Mouse (Mus musculus) layer of hippocampus, postnatal 14 days (tissue): ENCODE measurements around the gene Cib4. TPM values are rescaled to one million over a fixed set of nuclear protein-coding genes. Genes with fewer than 3 reads are reported as not detected.

Experiments used
- DNase-seq, 2 experiments: peaks; one replicate each; pipeline ENCODE4 v3.0.0; 2021 to 2022; ENCODE audit warnings: low spot score in 2 of 2, mixed read lengths in 1 of 2
- long read RNA-seq, 2 experiments: library from polyadenylated mRNA; stranded (forward); transcript quantifications; one replicate each; pipeline ENCODE4 v2.0.0; 2021
- total RNA-seq, 2 experiments: library from RNA; stranded (reverse); gene quantifications; 2 replicates each; pipeline ENCODE4 v1.2.3; 2021

The Cib4 gene
- total RNA-seq, result not detected
- long read RNA-seq, experiment 1, result 0 reads
- long read RNA-seq, experiment 2, result 0 reads

DNA sequence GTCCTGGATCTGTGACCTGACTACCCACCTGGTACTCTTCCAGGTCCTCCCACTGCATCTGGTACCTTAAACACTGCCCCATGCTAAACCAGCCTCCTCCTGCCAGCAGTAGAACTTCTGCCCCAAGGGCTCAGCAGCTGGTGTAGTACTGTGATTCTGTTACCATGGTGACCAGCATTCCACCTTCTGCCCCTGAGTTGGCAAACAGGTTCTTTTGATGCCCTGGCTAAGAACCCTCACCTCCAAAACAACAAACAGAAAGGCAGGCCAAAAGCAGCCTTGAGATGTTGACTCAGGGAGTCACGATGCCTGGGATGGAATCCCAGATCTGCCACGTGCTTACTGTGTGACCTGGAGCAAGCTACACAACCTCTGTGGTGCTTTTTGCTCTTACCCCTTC, at the start of gene Cib4:
Gene Cib4, minus strand, starts transcription at position 139 of the 400 bp plus-strand sequence.
- DNase-seq, result no peak

DNA sequence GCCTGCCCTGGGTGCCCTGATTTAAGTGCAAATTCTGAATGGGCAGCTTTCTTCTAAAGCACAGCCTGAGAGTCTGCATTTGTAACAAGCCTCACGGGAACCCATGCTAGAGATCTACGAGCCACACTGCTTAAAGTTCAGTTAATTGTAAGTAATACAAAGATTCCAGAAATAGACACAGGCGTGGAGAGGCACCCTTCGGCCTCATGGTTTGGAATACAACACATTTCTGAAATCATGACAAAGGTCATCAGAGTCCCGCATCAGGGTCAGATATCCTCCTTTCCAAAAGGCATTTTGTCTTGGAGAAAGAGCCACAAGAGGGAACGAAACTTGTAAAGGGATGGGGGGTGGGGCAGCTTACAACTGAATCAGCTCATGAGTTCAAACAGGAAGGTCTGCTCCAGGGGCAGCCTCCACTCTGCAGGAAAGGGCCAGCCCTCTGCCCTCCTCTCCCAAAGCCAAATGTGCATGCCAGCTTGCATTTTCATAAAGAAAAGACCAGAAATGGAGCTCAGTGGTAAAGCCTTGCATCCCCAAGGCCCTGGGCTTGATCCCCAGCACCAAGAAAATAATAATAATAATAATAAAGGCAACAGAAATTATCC, 49.4 kb upstream of the Cib4 start:
- DNase-seq, result no peak

DNA sequence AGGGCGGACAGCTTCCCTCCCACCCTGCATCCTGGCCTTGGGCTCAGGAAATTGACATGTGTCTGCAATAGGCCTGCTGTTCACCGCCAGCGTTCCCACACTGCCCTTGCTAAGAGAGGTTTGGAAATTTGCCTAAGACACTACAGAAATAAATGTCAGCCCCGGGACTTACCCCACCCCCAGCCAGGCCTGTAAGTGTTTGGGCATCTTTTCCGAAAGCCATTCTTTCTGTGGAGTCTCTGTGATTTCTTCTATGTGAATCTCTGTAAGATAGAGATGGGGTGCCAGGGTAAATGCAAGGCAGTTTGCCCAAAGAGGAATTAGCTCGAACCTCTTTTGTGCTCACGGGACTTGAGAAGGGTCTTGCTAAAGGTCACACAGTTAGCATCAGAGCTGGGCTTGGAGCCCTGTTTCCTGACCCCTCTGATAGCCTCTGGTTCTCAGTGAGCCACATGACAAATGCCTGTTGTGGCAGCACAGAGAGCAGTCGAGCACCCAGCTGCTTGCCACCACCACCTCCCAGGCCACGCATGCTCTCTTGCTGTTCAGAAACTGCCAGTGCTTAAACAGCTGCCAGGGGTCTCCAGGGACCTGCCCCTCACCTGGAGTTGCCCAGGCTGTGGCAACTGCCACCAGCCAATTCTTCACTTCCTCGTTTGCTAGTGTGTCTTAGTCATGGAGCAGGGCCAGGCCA, 48.3 kb upstream of the Cib4 start:
- DNase-seq, result no peak

DNA sequence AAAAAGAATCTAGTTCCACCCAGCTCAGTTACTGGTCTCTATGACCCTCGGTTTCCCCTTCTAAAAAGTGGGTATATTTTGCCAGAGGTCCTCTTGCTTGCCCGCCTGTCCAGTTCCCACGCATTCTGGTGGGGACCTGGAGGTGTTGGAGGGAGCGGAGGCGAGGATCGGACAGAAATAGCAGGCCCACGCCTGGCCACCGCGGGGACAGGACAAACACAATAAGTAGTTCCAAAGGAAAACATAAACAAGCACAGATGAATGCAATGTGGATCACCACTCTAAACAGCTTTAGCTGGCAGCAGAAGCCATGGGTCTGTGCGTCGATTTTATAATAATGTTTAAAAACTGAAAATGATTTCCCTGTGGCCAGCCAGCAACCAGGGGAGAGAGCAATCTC, 47.7 kb upstream of the Cib4 start:
- DNase-seq, result no peak

DNA sequence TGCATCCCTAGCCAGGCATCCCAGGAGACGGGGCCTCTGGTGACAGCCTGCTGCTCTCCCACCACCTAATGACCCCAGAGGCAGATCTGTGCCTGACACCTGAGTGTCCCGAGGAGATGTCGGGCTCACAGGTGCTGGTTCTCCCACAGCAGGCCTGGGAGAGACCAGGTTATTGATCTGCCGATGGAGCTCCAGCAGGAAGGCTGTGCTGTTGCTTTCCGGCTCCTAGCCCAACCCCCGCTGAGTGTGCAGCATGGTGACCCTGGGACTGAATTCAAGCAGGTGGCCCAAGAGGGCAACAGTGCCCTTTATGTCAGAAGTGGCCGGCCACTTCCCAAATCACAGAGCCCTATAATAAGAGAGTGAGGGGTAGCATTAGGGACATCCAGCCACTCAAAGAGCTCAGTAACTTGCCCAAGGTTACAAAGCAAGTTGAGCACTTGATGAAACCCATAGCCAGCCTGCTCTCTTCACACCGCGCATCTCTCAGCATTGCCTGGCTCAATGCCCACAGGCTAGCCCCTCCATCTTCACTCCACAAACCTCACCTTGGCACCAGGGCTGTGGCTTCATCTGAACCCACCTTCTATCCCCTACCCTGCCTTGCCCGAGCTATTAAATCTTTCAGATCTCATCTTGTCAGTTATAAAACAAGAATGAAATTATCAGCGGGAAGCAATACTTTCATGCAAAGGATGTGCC, 46.8 kb upstream of the Cib4 start:
- DNase-seq, result no peak

DNA sequence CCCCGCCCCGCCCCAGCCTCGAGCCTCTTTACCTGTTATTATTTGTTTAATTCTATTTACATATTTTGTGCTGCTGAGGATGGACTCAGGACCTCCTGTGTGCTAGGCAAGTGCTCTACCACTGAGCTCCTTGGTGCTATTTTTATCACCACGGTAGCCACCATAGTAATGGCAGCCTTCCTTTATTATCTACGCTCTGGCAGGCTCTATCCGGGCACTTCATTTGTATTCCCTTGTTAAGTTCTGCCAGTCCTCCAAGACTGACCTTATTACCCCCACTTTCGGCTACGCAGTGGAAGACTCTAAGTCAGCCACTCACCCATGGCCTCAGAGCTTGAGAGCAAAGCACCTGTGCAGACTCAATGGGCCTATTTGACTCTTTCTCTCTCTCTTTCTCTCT, 46.1 kb upstream of the Cib4 start:
- DNase-seq, result no peak

DNA sequence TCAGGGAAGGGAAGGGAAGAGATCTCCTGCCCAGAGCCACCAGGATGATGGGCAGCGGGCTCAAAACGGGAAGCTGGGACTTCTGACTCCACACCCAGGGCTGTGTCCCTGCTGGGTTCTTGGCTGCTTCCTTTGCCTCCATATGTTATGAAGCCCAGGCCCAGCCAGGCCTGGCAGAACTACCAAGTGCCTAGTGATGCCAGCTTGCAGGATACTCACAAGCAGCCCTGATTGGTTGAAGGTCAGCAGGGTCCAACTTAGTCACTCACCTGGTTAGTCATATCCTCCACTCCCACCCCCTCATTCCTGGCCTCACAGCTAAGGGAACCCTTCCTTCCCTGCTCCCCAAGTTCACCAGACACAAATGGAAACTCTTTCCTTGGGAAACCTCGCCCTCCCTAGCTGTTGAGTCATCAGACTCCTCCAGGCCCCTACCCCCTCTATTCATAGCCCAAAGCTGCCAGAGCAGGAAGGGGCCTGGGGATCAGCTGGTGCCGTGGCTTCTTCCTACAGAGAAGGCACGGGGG, 45.6 kb upstream of the Cib4 start:
- DNase-seq, result no peak

DNA sequence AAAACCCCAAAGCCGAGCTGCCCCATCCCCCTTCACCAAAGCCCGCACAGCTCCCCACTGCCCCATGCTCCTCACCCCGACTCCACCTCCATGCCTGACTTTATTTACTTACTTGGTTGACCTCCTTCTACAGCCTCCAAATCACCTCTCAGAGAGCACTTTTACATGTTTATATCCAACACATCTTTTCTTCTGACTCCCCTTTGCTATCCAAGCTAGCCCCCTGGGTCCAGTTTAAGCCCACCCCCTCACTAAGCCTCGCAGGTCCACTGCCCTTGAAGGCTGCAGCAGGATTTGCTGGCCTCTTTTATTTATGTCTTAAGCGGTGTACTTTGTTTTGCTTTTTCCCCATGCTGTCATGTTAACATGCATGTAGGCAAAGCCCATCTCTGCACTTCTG, 44.6 kb upstream of the Cib4 start:
- DNase-seq, result no peak

DNA sequence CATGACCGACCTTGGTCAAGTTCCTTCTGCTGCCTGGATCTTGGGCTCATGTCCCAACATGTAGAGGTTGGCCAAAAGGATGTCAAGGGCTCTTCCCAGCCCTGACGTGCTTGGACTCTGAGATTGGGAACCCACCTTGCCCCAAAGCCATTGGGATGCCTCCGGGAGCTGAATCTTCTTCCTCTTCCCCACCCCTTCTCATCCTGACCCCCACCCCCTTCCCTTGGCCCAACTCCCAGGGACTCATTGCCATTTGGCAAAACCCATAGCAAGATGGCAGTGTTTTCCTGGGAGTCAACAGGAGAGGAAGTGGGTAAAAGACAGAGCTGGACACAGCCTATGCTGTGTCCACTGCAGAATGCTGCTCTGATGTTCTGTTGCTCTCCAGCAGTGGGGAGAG, 43.9 kb upstream of the Cib4 start:
- DNase-seq, result no peak

DNA sequence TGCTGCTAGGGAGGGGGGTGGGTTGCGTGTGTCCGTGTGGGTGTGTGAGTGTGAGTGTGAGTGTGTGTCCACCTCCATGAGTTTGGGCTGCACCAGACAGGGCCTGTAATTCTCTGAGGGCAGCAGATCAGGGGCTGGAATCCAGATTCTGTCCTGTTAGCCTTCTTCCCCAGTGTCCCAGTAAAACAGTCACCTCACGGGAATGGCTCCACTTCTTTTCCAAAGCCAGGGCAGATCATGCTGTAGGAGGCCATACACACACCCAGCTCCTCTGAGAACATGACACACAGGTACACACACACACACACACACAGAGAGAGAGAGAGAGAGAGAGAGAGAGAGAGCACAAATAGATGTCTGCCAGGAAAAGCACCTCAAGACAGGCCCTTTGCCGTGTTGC, 43.4 kb upstream of the Cib4 start:
- DNase-seq, result no peak

DNA sequence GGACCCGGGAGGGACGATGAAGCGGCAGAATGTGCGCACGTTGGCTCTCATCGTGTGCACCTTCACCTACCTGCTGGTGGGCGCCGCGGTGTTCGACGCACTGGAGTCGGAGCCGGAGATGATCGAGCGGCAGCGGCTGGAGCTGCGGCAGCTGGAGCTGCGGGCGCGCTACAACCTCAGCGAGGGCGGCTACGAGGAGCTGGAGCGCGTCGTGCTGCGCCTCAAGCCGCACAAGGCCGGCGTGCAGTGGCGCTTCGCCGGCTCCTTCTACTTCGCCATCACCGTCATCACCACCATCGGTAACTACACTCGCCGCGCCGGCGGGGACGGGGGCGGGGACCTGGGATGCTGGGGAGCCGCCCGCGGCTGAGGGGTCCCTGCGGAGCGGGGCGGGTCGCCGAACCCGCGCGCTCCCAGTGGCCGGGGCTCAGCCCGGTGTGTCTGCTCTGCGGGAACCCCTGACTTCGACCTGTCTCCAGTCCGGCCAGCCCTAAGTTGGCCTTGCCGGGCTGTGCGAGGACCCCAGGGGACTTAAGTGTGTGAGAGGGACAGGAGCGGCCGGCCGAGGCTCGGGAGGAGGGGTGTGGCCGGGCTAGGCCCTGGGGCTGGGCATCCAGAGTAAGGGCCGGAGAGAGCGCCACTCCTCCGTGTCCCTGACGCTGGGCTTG, 42.8 kb upstream of the Cib4 start:
- no peak for DNase-seq

DNA sequence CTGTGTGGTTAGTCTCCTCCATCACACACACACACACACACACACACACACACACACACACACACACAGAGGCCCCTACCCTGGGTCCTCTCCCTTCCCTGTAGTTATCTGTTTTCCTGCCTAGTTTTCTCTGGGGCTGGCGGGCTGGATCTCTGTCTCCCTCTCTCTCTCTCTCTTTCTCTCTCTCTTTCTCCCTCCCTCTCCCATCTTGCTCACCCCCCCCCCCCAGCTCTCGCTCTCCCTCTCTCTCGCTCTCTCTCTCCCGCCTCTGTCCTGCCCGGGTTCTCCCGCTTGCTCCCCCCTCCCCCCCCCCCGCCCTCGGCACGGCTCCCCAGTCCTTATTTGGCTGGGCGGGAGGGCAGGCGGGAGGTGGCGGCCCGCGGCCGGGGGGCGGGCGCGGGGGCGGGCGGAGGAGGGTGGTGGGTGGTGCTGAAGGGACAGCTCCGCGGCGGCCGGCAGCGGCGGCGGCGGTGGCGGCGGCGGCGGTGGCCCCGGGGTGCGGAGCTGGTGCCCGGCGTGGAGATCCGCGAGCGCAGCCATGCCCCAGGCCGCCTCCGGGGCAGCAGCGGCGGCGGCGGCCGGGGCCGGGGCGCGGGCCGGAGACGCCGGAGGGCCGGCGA, 42.2 kb upstream of the Cib4 start, which contains the start of gene Kcnk3:
Gene Kcnk3, plus strand, starts transcription at position 490 of the 620 bp plus-strand sequence.
- peak in 1 of 2 experiments; percentile 42 for DNase-seq

DNA sequence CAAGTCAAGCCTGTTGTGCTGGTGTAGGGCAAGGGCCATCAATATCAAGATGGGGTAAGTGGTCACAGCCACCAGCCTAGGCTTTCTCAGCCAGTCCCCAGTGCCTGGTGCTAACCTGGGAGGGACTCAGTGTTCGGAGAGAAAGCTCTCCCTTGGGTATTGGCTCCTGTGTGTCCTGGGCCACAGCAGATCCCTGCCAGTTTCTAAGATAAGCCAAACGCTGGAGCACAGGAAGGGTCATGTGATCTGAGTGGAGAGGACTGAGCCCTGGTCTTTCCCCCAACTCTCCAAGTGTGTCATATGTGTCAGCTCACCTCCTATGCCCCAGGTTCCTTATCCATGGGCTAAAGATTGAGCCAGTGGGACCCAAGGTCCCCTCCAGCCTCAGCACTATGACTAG, 41.5 kb upstream of the Cib4 start:
- no peak for DNase-seq

DNA sequence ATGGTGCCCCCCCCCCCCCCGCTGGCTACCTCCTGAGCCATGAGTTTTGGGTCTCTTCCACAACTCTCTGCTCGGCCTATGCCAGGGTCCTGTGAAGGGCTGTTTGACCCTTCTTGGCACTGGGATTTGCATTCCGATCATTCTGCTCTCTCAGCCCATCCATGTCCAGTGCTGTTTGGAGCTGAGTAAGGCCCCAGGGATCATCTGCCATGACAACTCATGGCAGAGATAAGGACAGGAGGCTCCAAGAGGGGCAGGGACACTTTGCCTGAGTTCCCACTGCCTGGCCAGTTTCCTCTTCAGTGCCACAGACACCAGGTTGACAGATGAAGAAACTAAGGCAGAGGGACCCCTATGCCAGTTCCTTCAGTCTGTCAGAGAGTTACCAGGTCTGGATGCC, 41.0 kb upstream of the Cib4 start:
- no peak for DNase-seq

DNA sequence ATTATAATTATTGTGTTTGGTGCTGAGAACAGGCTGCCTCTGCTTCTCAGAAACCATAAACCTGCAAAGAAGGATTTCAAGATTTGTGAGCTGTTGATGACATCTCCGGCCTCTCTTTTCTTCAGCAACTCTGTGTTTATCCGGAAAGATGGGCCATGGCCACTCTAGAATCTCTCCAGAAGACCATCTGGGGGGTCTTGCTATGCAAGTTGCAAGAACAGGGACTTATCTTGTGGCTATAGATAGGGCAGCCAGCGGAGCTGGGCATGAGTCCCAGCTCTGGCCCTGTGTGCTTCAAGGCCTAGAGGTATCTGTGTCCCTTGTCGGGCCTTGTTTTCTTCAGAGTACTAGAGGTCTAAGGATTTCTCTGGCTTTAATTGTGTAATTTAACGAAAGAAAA, 36.4 kb upstream of the Cib4 start:
- DNase-seq, result no peak

DNA sequence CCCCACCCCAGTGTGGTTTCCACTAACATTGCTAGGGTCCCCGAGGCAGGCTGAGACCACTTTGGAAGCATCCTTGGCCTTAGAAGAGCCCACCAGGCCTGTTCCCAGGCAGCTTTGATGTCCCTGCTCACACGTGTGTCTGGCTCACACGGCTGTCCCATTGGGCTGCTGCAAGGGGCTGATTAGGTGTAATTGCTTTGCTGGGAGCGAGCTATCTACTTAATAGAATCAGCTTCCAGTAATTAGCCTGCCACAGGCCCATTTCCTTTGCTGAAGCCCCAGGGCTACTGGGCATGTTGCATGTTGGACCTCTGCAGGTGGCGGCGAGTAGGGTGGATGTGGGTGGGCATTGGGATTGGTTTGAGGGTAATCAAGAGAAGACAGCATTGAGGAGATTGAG, 35.1 kb upstream of the Cib4 start:
- no peak for DNase-seq

DNA sequence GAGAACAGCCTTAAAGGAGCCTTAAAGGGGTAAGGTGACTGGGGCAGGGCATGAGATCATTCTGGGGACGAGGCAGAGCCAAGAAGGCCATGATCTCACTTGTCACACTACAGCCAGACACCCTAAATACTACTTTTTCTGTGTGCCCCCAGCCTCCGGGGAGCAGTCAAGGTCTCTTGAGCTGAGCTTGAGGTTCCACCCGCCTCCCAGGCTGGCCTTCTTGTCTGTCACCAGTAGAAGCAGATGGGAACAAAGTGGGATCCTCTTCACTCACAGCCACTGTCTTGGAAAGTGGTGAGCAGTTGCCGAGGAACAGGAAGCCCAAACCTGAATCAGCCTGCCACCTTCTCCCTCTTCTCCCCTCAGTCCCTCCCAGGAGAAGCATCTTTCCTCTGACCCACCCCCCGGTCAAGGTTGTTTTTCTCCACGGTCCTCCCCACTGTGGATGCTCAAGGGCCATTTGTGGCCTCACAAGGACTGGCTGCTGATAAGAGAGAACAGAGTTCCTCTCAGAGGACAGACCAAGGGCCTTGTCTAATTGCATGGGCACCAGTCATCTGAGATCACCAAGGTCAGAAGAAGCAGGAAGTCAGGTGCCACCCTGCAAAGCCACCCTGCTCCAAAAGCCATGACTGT, 32.9 kb upstream of the Cib4 start:
- DNase-seq, result no peak

DNA sequence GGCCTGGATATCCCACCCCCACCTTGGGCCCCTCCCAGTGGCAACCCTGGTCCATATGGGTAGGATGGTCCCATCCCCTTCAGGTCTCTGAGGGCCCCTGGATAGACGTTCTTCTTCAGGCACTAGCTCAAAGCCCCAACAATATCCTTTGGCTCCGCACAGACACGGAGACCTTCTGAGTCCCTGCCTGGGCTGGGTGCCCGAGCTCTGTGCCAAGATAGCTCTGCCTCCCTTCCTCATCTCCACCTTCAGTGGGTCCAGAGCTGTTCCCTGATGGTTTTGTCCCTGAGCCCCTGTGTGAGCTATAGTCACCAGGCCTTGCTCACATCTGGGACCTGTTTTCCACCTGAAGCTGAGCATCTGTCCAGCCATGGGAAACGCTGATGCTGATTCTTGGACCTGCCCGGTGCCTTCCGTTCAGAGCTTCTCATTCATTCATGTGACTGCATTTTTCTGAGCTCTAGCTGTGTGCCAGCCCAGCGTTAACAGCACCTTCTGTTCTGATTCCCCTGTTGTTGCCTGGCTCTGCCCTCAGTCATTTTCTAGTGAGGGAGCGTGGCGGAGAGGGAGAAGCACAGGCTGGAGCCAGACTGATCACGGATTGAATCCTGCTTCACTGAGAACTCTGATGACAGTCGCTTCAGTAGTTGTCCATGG, 32.1 kb upstream of the Cib4 start:
- DNase-seq, result peak; percentile 60 to 66

DNA sequence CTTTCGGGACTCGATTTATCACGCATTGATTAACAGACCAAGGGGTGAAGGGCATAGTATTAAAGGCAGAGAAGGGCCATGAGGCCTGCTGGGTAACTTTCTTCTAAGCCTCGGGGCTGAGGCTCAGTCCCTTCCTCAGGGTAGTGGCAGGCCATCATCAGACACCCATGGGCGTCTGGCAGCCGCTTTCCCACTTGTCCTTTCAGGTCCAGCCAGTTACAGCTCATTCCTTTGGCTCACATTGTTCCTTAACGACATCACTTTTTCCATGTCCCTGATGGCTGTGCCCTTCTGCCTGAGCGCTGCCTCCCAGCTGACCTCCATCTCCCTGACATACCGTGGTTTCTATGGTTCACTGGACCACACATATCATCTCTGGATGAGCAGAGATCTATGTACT, 31.6 kb upstream of the Cib4 start:
- DNase-seq, result no peak

DNA sequence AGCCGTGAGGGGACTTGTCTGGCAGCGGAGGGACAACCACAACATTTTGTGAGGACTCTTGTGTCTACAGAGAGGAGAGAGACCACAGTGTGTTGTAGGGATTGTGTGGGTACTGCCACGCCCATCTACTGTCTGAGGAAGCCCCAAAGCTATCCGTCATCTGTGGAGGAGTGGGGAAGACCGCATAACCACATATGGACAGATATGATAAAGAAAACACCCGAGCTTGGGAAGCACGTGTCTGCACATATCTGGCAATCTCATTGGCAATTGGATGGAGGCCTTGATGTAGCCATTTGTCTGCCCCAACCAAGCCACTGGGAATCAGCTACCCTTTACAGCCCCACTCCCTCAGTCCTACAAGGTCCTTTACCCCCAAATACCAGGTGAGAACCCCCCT, 30.6 kb upstream of the Cib4 start:
- DNase-seq, result no peak
